ENCODE assay signal across 27 mouse cellular contexts in genomic region chr13:48083294-48083693, GRCm38 (mm10).
DNase-seq lines count a peak whose midpoint lies in the region; ATAC-seq and TF ChIP-seq lines count a peak whose summit lies in the region.
"Had no signal": no experiment of that assay in that cellular context is flagged by ENCODE, and none has a peak within 500 bp of the region (broad histone marks: within the 10 kb centered on the region; RNA-seq: fewer than 3 reads in every experiment).

No protein-coding gene starts in this region.

- H3K9ac ChIP-seq in embryonic facial prominence, embryonic 13.5 days: no peak overlapping the region
- H3K9ac ChIP-seq in lung, embryonic 14.5 days: no peak overlapping the region
- H3K9ac ChIP-seq in intestine, embryonic 15.5 days: no peak overlapping the region
- H3K9ac ChIP-seq: embryonic facial prominence, embryonic 15.5 days; forebrain, embryonic 12.5 days; heart, embryonic 13.5 days; hindbrain, embryonic 14.5 days had no signal

- no peak overlapping the region for H3K4me2 ChIP-seq in embryonic facial prominence, embryonic 13.5 days
- no peak overlapping the region for H3K4me2 ChIP-seq in lung, embryonic 14.5 days
- no peak overlapping the region for H3K4me2 ChIP-seq in intestine, embryonic 15.5 days (replicated peaks)
- H3K4me2 ChIP-seq: embryonic facial prominence, embryonic 15.5 days; forebrain, embryonic 12.5 days; heart, embryonic 13.5 days; hindbrain, embryonic 14.5 days had no signal

- H3K4me3 ChIP-seq in embryonic facial prominence, embryonic 13.5 days: no peak overlapping the region
- H3K4me3 ChIP-seq in embryonic facial prominence, embryonic 10.5 days: no peak overlapping the region
- no peak overlapping the region for H3K4me3 ChIP-seq in lung, embryonic 14.5 days (ENCODE audit: low read depth, low read length)
- H3K4me3 ChIP-seq in intestine, embryonic 15.5 days (replicated peaks): no peak overlapping the region
- H3K4me3 ChIP-seq: embryonic facial prominence, embryonic 15.5 days; forebrain, embryonic 12.5 days; heart, adult 2 months; heart, embryonic 10.5 days; heart, embryonic 13.5 days had no signal

- H3K9me3 ChIP-seq in embryonic facial prominence, embryonic 13.5 days: no peaks in the 10 kb centered on the region
- H3K9me3 ChIP-seq in embryonic facial prominence, embryonic 10.5 days: no peaks in the 10 kb centered on the region
- H3K9me3 ChIP-seq in lung, embryonic 14.5 days (ENCODE audit: low read depth, low read length): no peaks in the 10 kb centered on the region
- no peaks in the 10 kb centered on the region for H3K9me3 ChIP-seq in intestine, embryonic 15.5 days
- H3K9me3 ChIP-seq: embryonic facial prominence, embryonic 15.5 days; forebrain, embryonic 12.5 days; heart, embryonic 10.5 days; heart, embryonic 13.5 days had no signal

- no peak for DNase-seq in embryonic facial prominence, embryonic 10.5 days (ENCODE audit: low spot score)
- peak; percentile 53 for DNase-seq in lung, embryonic 14.5 days
- DNase-seq in lung, postnatal 14 days: no peak
- DNase-seq in kidney, adult 9 months: no peak
- DNase-seq: adrenal gland, adult 8-10 months; adrenal gland, postnatal 25 days; B cell, adult 2 months; cerebellum, adult 11-12 months; cerebellum, adult 8-10 months; gastrocnemius, postnatal 10 days; gastrocnemius, postnatal 36 days; heart, adult 2 months; heart, postnatal 14 days; heart, postnatal 4 days; kidney, adult 2 months had no signal

- H3K4me1 ChIP-seq in embryonic facial prominence, embryonic 13.5 days: peaks cover 6% of the 10 kb centered on the region; the same call in 1 of the 2 replicates
- H3K4me1 ChIP-seq in embryonic facial prominence, embryonic 10.5 days: no peaks in the 10 kb centered on the region
- H3K4me1 ChIP-seq in lung, embryonic 14.5 days (ENCODE audit: insufficient read depth): no peaks in the 10 kb centered on the region
- no peaks in the 10 kb centered on the region for H3K4me1 ChIP-seq in intestine, embryonic 15.5 days (replicated peaks)
- H3K4me1 ChIP-seq: embryonic facial prominence, embryonic 15.5 days had no signal

- no peaks in the 10 kb centered on the region for H3K27me3 ChIP-seq in embryonic facial prominence, embryonic 13.5 days
- H3K27me3 ChIP-seq in embryonic facial prominence, embryonic 10.5 days (replicated peaks; ENCODE audit: low read depth, poor library complexity, severe bottlenecking): no peaks in the 10 kb centered on the region
- H3K27me3 ChIP-seq in lung, embryonic 14.5 days (ENCODE audit: insufficient read depth, low read length): no peaks in the 10 kb centered on the region
- no peaks in the 10 kb centered on the region for H3K27me3 ChIP-seq in intestine, embryonic 15.5 days (replicated peaks)
- H3K27me3 ChIP-seq: CH12.LX; embryonic facial prominence, embryonic 15.5 days; forebrain, embryonic 12.5 days; heart, embryonic 13.5 days had no signal

- H3K36me3 ChIP-seq in embryonic facial prominence, embryonic 13.5 days: no peaks in the 10 kb centered on the region
- no peaks in the 10 kb centered on the region for H3K36me3 ChIP-seq in embryonic facial prominence, embryonic 10.5 days (replicated peaks)
- H3K36me3 ChIP-seq in lung, embryonic 14.5 days (ENCODE audit: insufficient read depth): no peaks in the 10 kb centered on the region
- H3K36me3 ChIP-seq in intestine, embryonic 15.5 days: no peaks in the 10 kb centered on the region
- H3K36me3 ChIP-seq: embryonic facial prominence, embryonic 15.5 days; forebrain, embryonic 12.5 days; G1E; heart, embryonic 10.5 days; heart, embryonic 13.5 days had no signal

- TF ChIP-seq CTCF in lung, embryonic 14.5 days (IDR thresholded peaks at IDR 0.05; ENCODE audit: low read depth): no peak

- no peak for ATAC-seq in embryonic facial prominence, embryonic 13.5 days (ENCODE audit: insufficient number of reproducible peaks, insufficient read depth, low FRiP score, low TSS enrichment, low read depth)
- peak; percentile 62 for ATAC-seq in lung, embryonic 14.5 days (ENCODE audit: insufficient read depth)
- ATAC-seq in intestine, embryonic 15.5 days: no peak
- ATAC-seq: forebrain, embryonic 16.5 days; hindbrain, postnatal 0 days; inflammation-experienced regulatory T-cells, adult 6 months had no signal

- 52% methylated on average over 2 of the region's 2 CpGs for WGBS in embryonic facial prominence, embryonic 13.5 days
- WGBS in embryonic facial prominence, embryonic 10.5 days: 80% methylated on average over 2 of the region's 2 CpGs
- 47% methylated on average over 2 of the region's 2 CpGs for WGBS in lung, embryonic 14.5 days
- WGBS in intestine, embryonic 15.5 days: 71% methylated on average over 2 of the region's 2 CpGs

- H3K27ac ChIP-seq in embryonic facial prominence, embryonic 13.5 days: 0 out of 2 replicates have a peak overlapping the region, but pooled peaks have one; percentile 3
- no peak overlapping the region for H3K27ac ChIP-seq in embryonic facial prominence, embryonic 10.5 days (replicated peaks)
- peak overlapping the region; percentile 66; the same call in 1 of the 2 replicates for H3K27ac ChIP-seq in lung, embryonic 14.5 days (ENCODE audit: low read depth)
- H3K27ac ChIP-seq in intestine, embryonic 15.5 days: 0 out of 2 replicates have a peak overlapping the region, but pooled peaks have one; percentile 6
- H3K27ac ChIP-seq: embryonic facial prominence, embryonic 15.5 days; forebrain, embryonic 12.5 days; heart, adult 2 months; heart, embryonic 10.5 days; heart, embryonic 13.5 days; hindbrain, embryonic 14.5 days; hindbrain, postnatal 0 days had no signal
